Mouse (Mus musculus) liver, embryonic 16.5 days (tissue): ENCODE measurements at regions not wholly inside any gene's neighbourhood (a gene's known extent, or its start where the extent isn't known, plus 50 kb on each side); places are given as distances from the start of the nearest gene placed in this dataset.

ENCODE experiments used
- ATAC-seq: fragments of 200-750 bp; cut with Nextera tagmentation; 2 replicates; pipeline ENCODE4 v1.8.0; 2017; ENCODE audit warnings: low read depth, mild to moderate bottlenecking, moderate number of reproducible peaks, moderate library complexity
- H3K27ac ChIP-seq: fragments of 300-500 bp; sonication (generic); 2 replicates; pipeline ENCODE4 v1.5.1; 2014; ENCODE audit warnings: mild to moderate bottlenecking, low read length
- H3K27me3 ChIP-seq: fragments of 300-500 bp; sonication (generic); 2 replicates; pipeline ENCODE4 v1.6.1; 2014; ENCODE audit warnings: low read depth, low read length, mixed read lengths; ENCODE audit not compliant: control insufficient read depth, insufficient read depth
- H3K36me3 ChIP-seq: fragments of 300-500 bp; sonication (generic); 2 replicates; pipeline ENCODE4 v1.6.1; 2014; ENCODE audit warnings: mild to moderate bottlenecking; ENCODE audit not compliant: control insufficient read depth, insufficient read depth
- H3K4me1 ChIP-seq: fragments of 300-500 bp; sonication (generic); 2 replicates; pipeline ENCODE4 v1.6.1; 2014; ENCODE audit warnings: low read depth, low read length, mixed read lengths; ENCODE audit not compliant: control insufficient read depth
- H3K4me2 ChIP-seq: fragments of 300-500 bp; sonication (generic); 2 replicates; pipeline ENCODE4 v1.6.1; 2014; ENCODE audit warnings: low read depth, low read length, mixed read lengths
- H3K4me3 ChIP-seq: fragments of 300-500 bp; sonication (generic); 2 replicates; pipeline ENCODE4 v1.5.1; 2014; ENCODE audit warnings: low read depth, mild to moderate bottlenecking, low read length
- H3K9ac ChIP-seq: fragments of 300-500 bp; sonication (generic); 2 replicates; pipeline ENCODE4 v1.6.1; 2014; ENCODE audit warnings: low read depth, low read length
- H3K9me3 ChIP-seq: fragments of 300-500 bp; sonication (generic); replicated peaks from 2 replicates; pipeline ENCODE4 v1.6.1; 2016; ENCODE audit warnings: low read length; ENCODE audit not compliant: control insufficient read depth
- WGBS: fragments of 180-500 bp; shearing (Covaris S2); extraction: QIAGEN DNeasy Blood & Tissue Kit; methylation state at CpG from one replicate; pipeline ENCODE4 v1.1.7; 2014; ENCODE audit not compliant: insufficient replicate concordance; 5-methylcytosine and 5-hydroxymethylcytosine counted together

DNA sequence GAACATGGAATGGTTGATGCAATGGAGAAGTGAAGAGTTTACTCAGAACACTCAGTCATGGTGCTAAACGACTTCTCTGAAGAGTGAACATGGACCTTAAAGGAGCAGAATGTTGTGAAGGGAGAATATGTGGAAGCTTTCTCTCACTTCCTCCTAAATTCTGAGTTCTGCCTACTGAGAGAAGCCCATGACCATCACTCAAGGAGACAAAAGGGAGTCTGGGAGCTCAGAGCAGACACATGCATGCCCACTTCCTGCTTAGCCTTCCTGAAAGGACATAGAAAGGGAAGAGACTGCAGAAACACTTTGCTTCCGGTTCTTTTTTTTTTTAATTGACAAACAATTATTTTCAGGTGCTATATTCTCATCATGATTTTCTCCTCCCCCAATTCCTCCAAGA lies 166.1 kb upstream of the Prkcq start:
- Histone ChIP-seq H3K27ac (no peak overlapping the region), H3K9me3 (no peaks in the 10 kb centered on the region), H3K27me3 (no peaks in the 10 kb centered on the region), H3K36me3 (no peaks in the 10 kb centered on the region), H3K9ac (no peak overlapping the region), H3K4me3 (no peak overlapping the region), H3K4me1 (no peaks in the 10 kb centered on the region), H3K4me2 (no peak overlapping the region)
- 22% methylated on average over 2 of the region's 2 CpGs for WGBS
- ATAC-seq: no peak

DNA sequence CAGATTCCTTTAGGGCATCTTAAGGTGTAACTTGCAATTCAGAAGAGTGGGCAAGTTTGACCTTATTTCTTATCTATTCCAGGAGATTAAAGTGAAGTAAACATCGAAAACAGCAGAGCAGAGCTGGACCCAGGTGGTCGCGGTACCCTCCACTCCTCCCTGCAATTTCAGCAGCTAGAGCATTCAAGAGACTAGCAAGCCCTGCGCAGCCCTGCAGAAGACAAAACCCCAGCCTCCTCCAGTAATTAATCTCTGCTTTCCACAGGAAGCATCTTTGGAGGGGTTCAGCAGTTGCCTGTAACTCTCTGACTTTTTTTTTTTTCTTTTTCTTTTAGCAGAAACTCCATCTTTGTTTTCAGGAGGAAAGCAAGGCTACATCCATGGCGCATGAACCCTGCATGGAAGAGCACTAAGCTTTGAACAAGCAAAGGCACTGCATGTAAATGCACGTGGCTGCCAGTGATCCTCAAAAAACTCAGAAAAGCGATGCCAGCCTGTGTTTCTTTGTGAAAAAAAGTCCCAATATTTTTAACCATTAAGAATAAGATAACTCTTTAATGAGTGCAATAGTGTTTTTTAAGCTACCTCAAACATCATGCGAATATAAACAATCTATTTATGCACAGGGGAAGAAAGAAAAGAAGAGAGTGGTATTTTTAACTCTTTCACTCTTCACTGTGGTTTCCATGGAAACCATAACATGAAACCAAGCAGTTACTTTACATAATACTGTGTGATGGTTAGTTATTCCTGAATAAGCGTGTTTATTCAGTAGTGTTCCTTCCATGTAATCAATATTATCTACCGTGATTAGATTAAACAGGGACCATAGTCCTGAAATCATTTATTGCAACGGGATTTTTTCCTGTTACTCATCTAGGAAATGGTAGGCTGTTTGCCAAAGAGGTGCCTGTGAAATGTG lies 160.6 kb upstream of the Prkcq start:
- no peak overlapping the region for H3K4me2 ChIP-seq
- 60% methylated on average over 11 of the region's 11 CpGs for WGBS
- H3K27me3 ChIP-seq: no peaks in the 10 kb centered on the region
- no peaks in the 10 kb centered on the region for H3K36me3 ChIP-seq
- no peak overlapping the region for H3K4me3 ChIP-seq
- no peak overlapping the region for H3K27ac ChIP-seq
- H3K9ac ChIP-seq: no peak overlapping the region
- H3K9me3 ChIP-seq: no peaks in the 10 kb centered on the region
- no peak for ATAC-seq
- no peaks in the 10 kb centered on the region for H3K4me1 ChIP-seq

DNA sequence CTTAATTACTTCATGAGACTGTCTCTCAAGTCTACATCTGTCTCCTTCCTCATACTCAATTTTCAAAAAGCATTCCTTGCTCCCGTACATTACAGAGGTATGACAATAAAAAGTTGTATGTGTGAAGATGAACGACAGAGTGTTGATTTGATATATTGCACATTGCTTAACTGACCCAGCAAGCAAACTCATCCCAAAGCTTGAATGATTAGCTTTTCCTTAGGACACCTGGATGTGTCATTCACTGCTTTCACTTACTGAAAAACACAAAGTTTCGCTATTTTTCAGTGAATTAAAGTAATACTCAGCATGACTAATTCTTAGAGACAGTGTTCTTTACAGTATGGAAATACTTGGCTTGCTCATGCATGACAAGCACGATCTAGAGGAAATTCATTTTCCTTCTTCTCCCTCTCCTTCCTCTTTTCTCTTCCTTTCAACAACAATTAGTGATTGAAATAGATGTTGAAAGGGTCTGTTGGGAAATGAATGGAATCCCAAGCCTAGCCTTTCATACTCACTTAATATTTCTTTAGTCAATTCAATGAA lies 159.5 kb upstream of the Prkcq start:
- Histone ChIP-seq H3K4me3 (no peak overlapping the region), H3K4me1 (no peaks in the 10 kb centered on the region), H3K27me3 (no peaks in the 10 kb centered on the region), H3K9ac (no peak overlapping the region), H3K9me3 (no peaks in the 10 kb centered on the region), H3K4me2 (no peak overlapping the region), H3K27ac (no peak overlapping the region), H3K36me3 (no peaks in the 10 kb centered on the region)
- 45% methylated on average over 4 of the region's 4 CpGs for WGBS
- ATAC-seq: no peak

DNA sequence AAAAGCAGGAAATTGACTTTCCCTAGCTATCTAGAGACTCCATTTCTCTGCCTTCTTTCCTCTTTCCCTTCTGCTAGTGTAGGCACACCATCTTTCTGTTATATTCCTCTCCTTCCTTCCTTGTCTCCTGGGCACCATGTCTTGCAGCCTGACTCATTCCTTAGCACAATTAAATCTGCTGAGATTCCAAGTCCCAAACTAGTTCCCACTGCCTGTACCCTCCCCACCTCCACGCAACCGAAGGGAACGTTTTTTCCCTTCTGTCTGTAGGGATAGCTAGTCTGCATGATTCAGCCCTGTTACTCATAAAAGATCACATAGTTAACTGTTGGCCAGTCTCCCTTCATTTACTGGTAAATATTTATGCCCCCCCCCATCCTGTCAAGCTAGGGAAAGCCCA lies 158.8 kb upstream of the Prkcq start:
- H3K9me3 ChIP-seq: no peaks in the 10 kb centered on the region
- H3K27me3 ChIP-seq: no peaks in the 10 kb centered on the region
- no peak for ATAC-seq
- H3K36me3 ChIP-seq: no peaks in the 10 kb centered on the region
- H3K9ac ChIP-seq: no peak overlapping the region
- H3K4me1 ChIP-seq: no peaks in the 10 kb centered on the region
- no peak overlapping the region for H3K4me3 ChIP-seq
- no peak overlapping the region for H3K27ac ChIP-seq
- WGBS: 73% methylated on average over 3 of the region's 3 CpGs
- H3K4me2 ChIP-seq: no peak overlapping the region

DNA sequence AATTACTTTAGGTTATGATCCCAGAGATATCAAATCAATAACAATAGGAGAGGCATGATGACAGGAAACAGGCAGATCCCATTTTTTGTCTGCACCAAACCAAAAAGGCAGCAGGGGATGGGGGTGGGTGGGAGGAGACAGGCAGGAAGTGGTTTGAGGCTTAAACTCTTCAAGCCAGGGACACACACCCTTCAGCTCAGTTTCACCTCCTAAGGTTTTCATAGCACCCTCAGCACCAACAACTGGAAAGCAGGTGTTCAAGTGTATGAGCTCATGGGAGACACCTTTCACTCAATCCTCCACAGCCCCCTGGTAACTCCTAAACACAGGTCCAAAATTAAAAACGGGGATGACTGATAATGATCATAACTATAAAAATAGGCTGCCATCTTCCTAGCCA lies 155.5 kb upstream of the Prkcq start:
- WGBS: 30% methylated on average over 1 of the region's 1 CpGs
- Histone ChIP-seq H3K36me3 (no peaks in the 10 kb centered on the region), H3K9ac (no peak overlapping the region), H3K4me2 (no peak overlapping the region), H3K27me3 (no peaks in the 10 kb centered on the region), H3K4me1 (no peaks in the 10 kb centered on the region), H3K27ac (no peak overlapping the region), H3K9me3 (no peaks in the 10 kb centered on the region), H3K4me3 (no peak overlapping the region)
- no peak for ATAC-seq

DNA sequence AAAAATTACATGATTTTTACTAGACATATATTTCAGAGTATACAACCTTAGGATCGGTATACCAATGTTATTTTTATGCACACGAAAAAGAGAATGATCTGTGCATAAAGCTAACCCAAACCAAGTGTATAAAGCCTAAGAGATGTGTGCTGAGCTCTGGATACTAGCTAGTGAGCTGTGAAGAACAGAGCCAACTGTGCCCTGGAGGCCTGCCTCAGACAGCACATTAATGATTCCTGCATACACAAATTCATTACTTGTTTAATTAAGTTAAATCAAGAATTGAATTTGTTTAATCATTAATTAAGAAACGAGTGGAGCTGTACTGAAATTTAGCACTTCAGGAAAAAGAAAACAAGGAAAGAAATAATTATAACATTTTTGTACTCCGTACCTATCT lies 139.0 kb upstream of the Prkcq start:
- H3K27me3 ChIP-seq: no peaks in the 10 kb centered on the region
- 61% methylated on average over 4 of the region's 4 CpGs for WGBS
- H3K36me3 ChIP-seq: no peaks in the 10 kb centered on the region
- H3K4me1 ChIP-seq: no peaks in the 10 kb centered on the region
- no peak overlapping the region for H3K4me3 ChIP-seq
- no peak for ATAC-seq
- no peak overlapping the region for H3K27ac ChIP-seq
- H3K9me3 ChIP-seq: no peaks in the 10 kb centered on the region
- H3K4me2 ChIP-seq: no peak overlapping the region
- no peak overlapping the region for H3K9ac ChIP-seq

DNA sequence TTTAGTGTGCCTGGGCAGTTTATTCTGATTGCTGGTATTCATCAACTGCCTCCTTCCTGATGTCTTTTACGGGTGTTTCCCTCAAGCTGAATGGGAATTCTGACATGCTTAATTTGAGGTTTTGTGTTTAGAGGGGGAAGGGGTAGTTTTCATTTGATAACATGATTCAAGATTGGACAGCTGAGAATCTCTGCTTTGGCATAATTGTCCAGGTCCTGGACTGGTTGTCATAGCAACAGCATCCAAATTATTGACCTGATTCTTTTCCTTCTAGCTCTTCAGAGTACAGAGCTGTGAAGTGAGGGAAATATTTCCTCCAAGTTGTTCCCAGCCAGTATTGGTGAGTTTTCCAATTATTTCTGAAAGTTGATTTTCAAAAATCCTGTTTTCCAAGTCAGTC lies 137.7 kb upstream of the Prkcq start:
- no peak overlapping the region for H3K9ac ChIP-seq
- no peak overlapping the region for H3K4me3 ChIP-seq
- no peaks in the 10 kb centered on the region for H3K4me1 ChIP-seq
- no peaks in the 10 kb centered on the region for H3K27me3 ChIP-seq
- no peak overlapping the region for H3K27ac ChIP-seq
- H3K36me3 ChIP-seq: no peaks in the 10 kb centered on the region
- no peaks in the 10 kb centered on the region for H3K9me3 ChIP-seq
- no peak for ATAC-seq
- 48% methylated on average over 1 of the region's 1 CpGs for WGBS
- H3K4me2 ChIP-seq: no peak overlapping the region

DNA sequence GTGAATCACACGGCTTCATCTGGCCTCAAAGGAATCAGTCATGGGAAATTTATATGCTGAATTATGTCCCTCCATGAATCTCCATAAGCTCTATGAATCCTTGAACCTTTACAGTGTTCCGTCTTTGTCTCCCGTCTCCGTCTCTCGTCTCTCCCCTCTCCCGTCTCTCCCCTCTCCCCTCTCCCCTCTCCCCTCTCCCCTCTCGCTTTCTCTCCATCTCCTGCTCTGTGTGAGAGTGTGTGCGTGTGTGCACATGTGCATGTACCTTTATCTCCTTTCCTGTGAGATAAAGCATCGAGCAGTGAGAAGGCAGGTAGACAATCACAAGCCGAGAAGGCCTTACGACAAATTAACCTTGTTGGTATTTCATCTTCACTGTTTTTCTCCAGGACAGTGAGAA lies 134.6 kb upstream of the Prkcq start:
- Histone ChIP-seq H3K4me2 (no peak overlapping the region), H3K36me3 (no peaks in the 10 kb centered on the region), H3K4me1 (no peaks in the 10 kb centered on the region), H3K27me3 (no peaks in the 10 kb centered on the region), H3K9ac (no peak overlapping the region), H3K27ac (no peak overlapping the region), H3K9me3 (no peaks in the 10 kb centered on the region), H3K4me3 (no peak overlapping the region)
- ATAC-seq: no peak
- 70% methylated on average over 11 of the region's 11 CpGs for WGBS

DNA sequence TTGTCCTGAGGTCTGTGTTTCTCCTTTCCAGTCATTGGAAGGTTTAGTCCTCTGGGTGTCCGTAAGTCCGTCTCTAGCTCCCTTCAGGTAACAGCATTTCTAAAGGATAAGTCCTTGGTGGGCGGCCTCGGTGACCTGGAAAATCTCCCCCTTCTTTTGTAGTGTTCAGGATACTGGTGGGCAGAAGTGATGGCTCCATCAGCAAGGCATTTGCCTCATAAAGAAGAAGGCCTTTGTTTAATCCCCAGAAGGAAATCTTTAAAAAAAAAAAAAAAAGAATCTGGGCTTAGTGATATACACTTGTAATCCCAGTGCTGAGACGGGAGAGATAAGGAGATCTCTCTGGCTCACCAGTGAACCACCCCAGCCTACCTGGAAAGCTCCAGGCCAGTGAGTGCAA lies 133.5 kb upstream of the Prkcq start:
- no peaks in the 10 kb centered on the region for H3K9me3 ChIP-seq
- no peak overlapping the region for H3K4me3 ChIP-seq
- ATAC-seq: no peak
- no peak overlapping the region for H3K27ac ChIP-seq
- H3K4me2 ChIP-seq: no peak overlapping the region
- H3K36me3 ChIP-seq: no peaks in the 10 kb centered on the region
- no peaks in the 10 kb centered on the region for H3K27me3 ChIP-seq
- 84% methylated on average over 5 of the region's 5 CpGs for WGBS
- no peaks in the 10 kb centered on the region for H3K4me1 ChIP-seq
- H3K9ac ChIP-seq: no peak overlapping the region
